Mouse (Mus musculus) frontal cortex, postnatal 36 days (tissue): ENCODE results near the gene Wdr92.

ENCODE experiments used
- DNase-seq, 2 experiments: peaks; one replicate each; pipeline ENCODE4 v3.0.0; 2022; ENCODE audit warnings: low spot score in 2 of 2

Wdr92 gene

GRCm38 (mm10) chr11:17181807-17182206 is at the start of gene Wdr92:
Gene Wdr92, plus strand, starts transcription at chr11:17182107.
- DNase-seq, result no peak

GRCm38 (mm10) chr11:17135638-17136037 is 46.3 kb upstream of the Wdr92 start:
- no peak for DNase-seq

GRCm38 (mm10) chr11:17138306-17139033 is 43.4 kb upstream of the Wdr92 start:
- DNase-seq, result peak; percentile 29

- DNase-seq, result peak; percentile 95
Measured at GRCm38 (mm10) chr11:17158858-17159737, 22.8 kb upstream of the Wdr92 start, which contains the start of gene Ppp3r1. Gene Ppp3r1, plus strand, starts transcription at chr11:17159263.

GRCm38 (mm10) chr11:17159738-17160241 is 22.1 kb upstream of the Wdr92 start:
- peak; percentile 75 to 80 for DNase-seq

- DNase-seq, result peak; percentile 16 to 63
Measured at GRCm38 (mm10) chr11:17160242-17160641, 21.7 kb upstream of the Wdr92 start.

- no peak for DNase-seq
Measured at GRCm38 (mm10) chr11:17163956-17164355, 18.0 kb upstream of the Wdr92 start.

- DNase-seq, result no peak
Measured at GRCm38 (mm10) chr11:17166627-17167026, 15.3 kb upstream of the Wdr92 start.

- no peak for DNase-seq
Measured at GRCm38 (mm10) chr11:17169262-17169661, 12.6 kb upstream of the Wdr92 start.

GRCm38 (mm10) chr11:17170938-17171729 is 10.8 kb upstream of the Wdr92 start:
- DNase-seq, result no peak

GRCm38 (mm10) chr11:17172300-17172699 is 9.6 kb upstream of the Wdr92 start:
- DNase-seq, result no peak

- DNase-seq, result no peak
Measured at GRCm38 (mm10) chr11:17176638-17177037, 5.3 kb upstream of the Wdr92 start.

- DNase-seq, result no peak
Measured at GRCm38 (mm10) chr11:17180753-17181152, 1.2 kb upstream of the Wdr92 start.

GRCm38 (mm10) chr11:17183165-17183564 is 1.3 kb downstream of the Wdr92 start:
- no peak for DNase-seq

GRCm38 (mm10) chr11:17187649-17188048 is 5.7 kb downstream of the Wdr92 start:
- DNase-seq, result no peak

GRCm38 (mm10) chr11:17188786-17189185 is 6.9 kb downstream of the Wdr92 start:
- DNase-seq, result no peak

- DNase-seq, result no peak
Measured at GRCm38 (mm10) chr11:17192151-17192844, 10.4 kb downstream of the Wdr92 start.

GRCm38 (mm10) chr11:17199170-17199569 is 17.3 kb downstream of the Wdr92 start:
- no peak for DNase-seq

GRCm38 (mm10) chr11:17199840-17200501 is 18.1 kb downstream of the Wdr92 start:
- no peak for DNase-seq

- DNase-seq, result no peak
Measured at GRCm38 (mm10) chr11:17200936-17201335, 19.0 kb downstream of the Wdr92 start.

GRCm38 (mm10) chr11:17202481-17202880 is 20.6 kb downstream of the Wdr92 start:
- no peak for DNase-seq
